ENCODE assay signal across 8 mouse cellular contexts in genomic region chr12:79750253-79751125, GRCm38 (mm10).
DNase-seq lines count a peak whose midpoint lies in the region; ATAC-seq lines count a peak whose summit lies in the region.

No protein-coding gene starts in this region.

- peaks cover 37% of the 10 kb centered on the region for H3K4me1 ChIP-seq in brown adipose tissue, adult 24 weeks (ENCODE audit: control insufficient read depth, insufficient read depth, insufficient read length, low read length)

- peak overlapping the region; percentile 72 for H3K27ac ChIP-seq in brown adipose tissue, adult 24 weeks (replicated peaks; ENCODE audit: low read depth, low read length)

- peak overlapping the region; percentile 22 for H3K4me3 ChIP-seq in brown adipose tissue, adult 24 weeks (ENCODE audit: insufficient read depth, low read depth, low read length)

- DNase-seq in adrenal gland, adult 2 months = peak; percentile 41
- no peak for DNase-seq in adrenal gland, postnatal 25 days
- DNase-seq in heart, adult 8-10 months (ENCODE audit: low spot score) = peak; percentile 76
- peak; percentile 38 to 53 for DNase-seq in kidney, postnatal 4 days
- DNase-seq in urinary bladder, postnatal 4 days (ENCODE audit: low spot score in 2 of 2) = peak; percentile 63

- ATAC-seq in megakaryocyte-erythroid progenitor cell, adult 5-6 weeks (replicated peaks; ENCODE audit: low FRiP score, low TSS enrichment, poor library complexity, severe bottlenecking) = peak; percentile 53; the same call in 1 of the 2 replicates
- ATAC-seq in frontal cortex, adult (ENCODE audit: low TSS enrichment) = no peak; the same call in 1 of the 2 replicates
